Mouse (Mus musculus): ENCODE measurements around the gene Gprc5b.
A peak's percentile ranks its signal among the peaks of the same experiment; 100 is the strongest.

Gene Gprc5b

GRCm38 (mm10) chr7:118995007-118995406, at the start of gene Gprc5b:
Gene Gprc5b, minus strand, starts transcription at chr7:118995211.
- DNase-seq (ENCODE audit: low spot score), result peak; percentile 84

- no peak for DNase-seq (ENCODE audit: low spot score)
These were observed 46.5 kb upstream of the Gprc5b start for GRCm38 (mm10) chr7:119041502-119041901.

- DNase-seq (ENCODE audit: low spot score), result no peak
These were observed 42.6 kb upstream of the Gprc5b start for GRCm38 (mm10) chr7:119037581-119037980.

GRCm38 (mm10) chr7:119034243-119034961, 39.4 kb upstream of the Gprc5b start:
- DNase-seq (ENCODE audit: low spot score), result no peak

GRCm38 (mm10) chr7:119023394-119023921, 28.4 kb upstream of the Gprc5b start:
- DNase-seq (ENCODE audit: low spot score), result peak; percentile 83

GRCm38 (mm10) chr7:119022238-119023156, 27.5 kb upstream of the Gprc5b start:
- DNase-seq (ENCODE audit: low spot score), result peak; percentile 37

- DNase-seq (ENCODE audit: low spot score), result no peak
These were observed 24.5 kb upstream of the Gprc5b start for GRCm38 (mm10) chr7:119019537-119019936.

GRCm38 (mm10) chr7:119015736-119016135, 20.7 kb upstream of the Gprc5b start:
- no peak for DNase-seq (ENCODE audit: low spot score)

- peak; percentile 29 for DNase-seq (ENCODE audit: low spot score)
These were observed 16.0 kb upstream of the Gprc5b start for GRCm38 (mm10) chr7:119010854-119011529.

GRCm38 (mm10) chr7:119002501-119002900, 7.5 kb upstream of the Gprc5b start:
- no peak for DNase-seq (ENCODE audit: low spot score)

GRCm38 (mm10) chr7:119001965-119002364, 7.0 kb upstream of the Gprc5b start:
- DNase-seq (ENCODE audit: low spot score), result no peak

GRCm38 (mm10) chr7:118999857-119000256, 4.8 kb upstream of the Gprc5b start:
- DNase-seq (ENCODE audit: low spot score), result no peak

GRCm38 (mm10) chr7:118996137-118996837, 1.3 kb upstream of the Gprc5b start:
- DNase-seq (ENCODE audit: low spot score), result peak; percentile 68

- DNase-seq (ENCODE audit: low spot score), result no peak
These were observed 660 bp upstream of the Gprc5b start for GRCm38 (mm10) chr7:118995671-118996070.

- DNase-seq (ENCODE audit: low spot score), result no peak
These were observed 674 bp downstream of the Gprc5b start for GRCm38 (mm10) chr7:118994231-118994842.

- DNase-seq (ENCODE audit: low spot score), result no peak
These were observed 1.3 kb downstream of the Gprc5b start for GRCm38 (mm10) chr7:118993597-118994230.

- DNase-seq (ENCODE audit: low spot score), result no peak
These were observed 2.2 kb downstream of the Gprc5b start for GRCm38 (mm10) chr7:118992623-118993405.

GRCm38 (mm10) chr7:118992080-118992560, 2.9 kb downstream of the Gprc5b start:
- no peak for DNase-seq (ENCODE audit: low spot score)

- DNase-seq (ENCODE audit: low spot score), result no peak
These were observed 3.6 kb downstream of the Gprc5b start for GRCm38 (mm10) chr7:118991341-118991884.

Data from testis, postnatal 14 days (tissue).